Mouse (Mus musculus): ENCODE measurements at regions not wholly inside any gene's neighbourhood (a gene's known extent, or its start where the extent isn't known, plus 50 kb on each side); places are given as distances from the start of the nearest gene placed in this dataset.
A peak's percentile ranks its signal among the peaks of the same experiment; 100 is the strongest.

- DNase-seq (ENCODE audit: extremely low spot score, low read depth, low spot score) = peak; percentile 8
Observed at GRCm38 (mm10) chrX:85481326-85481725, 92.5 kb upstream of the Tab3 start.

GRCm38 (mm10) chrX:85496943-85497342, 76.9 kb upstream of the Tab3 start:
- no peak for DNase-seq (ENCODE audit: extremely low spot score, low read depth, low spot score)
